Mouse (Mus musculus) left cerebral cortex, postnatal 4 days (tissue): ENCODE results near the gene Gm8126. TPM values are rescaled to one million over a fixed set of nuclear protein-coding genes. Genes with fewer than 3 reads are reported as not detected.
A peak's percentile ranks its signal among the peaks of the same experiment; 100 is the strongest.
"Not testable (repeated sequence)": the region's sequence is repeated elsewhere in the genome, so short reads cannot be mapped to it uniquely, and the experiment has no call there.

ENCODE experiments used
- DNase-seq: peaks from one replicate; pipeline ENCODE4 v3.0.0-alpha.2; 2022
- intact Hi-C: fragments of 180-260 bp; cut with DNase I; formaldehyde crosslinking; loops from one replicate; pipeline ENCODE4 v1.15.1; 2025
- total RNA-seq, 2 experiments: library from RNA; stranded (reverse); gene quantifications; 2 replicates each; pipeline ENCODE4 v1.2.3; 2021

The Gm8126 gene
- total RNA-seq, result under 1 TPM; 0.34 to 0.36 TPM

DNA sequence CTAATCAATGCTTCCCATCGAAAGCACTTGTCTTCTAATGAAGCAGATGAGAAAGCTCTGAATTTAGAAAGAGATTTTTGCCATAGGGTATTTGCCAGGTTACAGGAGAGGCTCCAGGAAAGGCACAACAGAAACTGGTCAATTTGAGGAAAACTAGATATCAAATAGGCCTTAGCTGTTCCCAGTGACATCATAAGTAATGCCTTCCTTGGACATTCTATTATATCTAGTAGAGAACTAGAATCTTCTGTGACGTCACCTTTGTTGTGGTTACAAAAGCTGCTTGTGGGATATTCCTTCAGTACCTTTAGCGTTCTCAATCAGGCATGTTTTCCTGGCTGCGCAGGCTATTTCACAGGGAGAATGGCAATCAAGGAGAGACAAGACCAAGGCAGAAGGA lies at the start of gene Gm8126:
Gene Gm8126 (plus strand): TSS at position 301 of the 400 bp plus-strand sequence.
- DNase-seq, intact Hi-C loops: not testable (repeated sequence)

DNA sequence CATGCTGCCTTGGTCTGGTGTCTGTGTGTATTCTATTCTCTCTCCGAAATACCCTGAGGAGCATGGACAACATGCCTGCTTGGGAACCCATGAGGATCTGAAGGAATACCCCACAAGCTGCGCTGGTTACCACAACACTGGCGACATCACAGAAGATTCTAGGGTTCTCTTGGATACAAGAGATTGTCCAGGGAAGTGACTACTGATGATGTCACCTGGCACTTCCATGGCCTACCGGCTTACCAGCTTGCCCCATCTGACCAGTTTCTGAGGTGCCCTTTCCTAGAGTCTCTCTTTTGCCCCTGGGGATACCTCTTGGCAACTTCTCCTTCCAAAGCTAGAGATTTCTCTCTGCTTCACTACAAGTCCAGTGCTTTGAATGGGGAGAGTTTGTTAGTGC lies 23.2 kb upstream of the Gm8126 start, which contains the start of gene Gm8122:
Gene Gm8122 (minus strand): TSS at position 101 of the 400 bp plus-strand sequence.
- DNase-seq, intact Hi-C loops: not testable (repeated sequence)

DNA sequence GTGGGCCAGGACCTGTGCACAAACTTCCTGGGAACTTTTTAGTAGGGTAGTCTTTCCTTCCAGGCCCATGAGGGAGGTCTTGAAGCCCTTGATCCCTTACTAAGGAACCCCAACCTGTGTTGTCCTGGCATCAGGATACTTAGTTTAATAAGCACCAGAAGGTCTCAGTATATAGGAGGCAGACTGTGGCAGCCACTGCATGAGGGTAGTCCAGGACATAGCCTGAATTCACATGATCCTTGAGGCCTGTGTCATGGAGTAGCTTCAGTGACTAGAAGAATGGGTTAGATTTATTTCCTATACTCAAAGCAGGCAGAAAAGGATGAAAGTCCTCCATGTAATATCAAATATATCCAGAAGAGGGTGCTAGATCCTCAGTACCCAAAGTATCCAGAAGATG lies 20.7 kb upstream of the Gm8126 start:
- intact Hi-C loops, DNase-seq: not testable (repeated sequence)

DNA sequence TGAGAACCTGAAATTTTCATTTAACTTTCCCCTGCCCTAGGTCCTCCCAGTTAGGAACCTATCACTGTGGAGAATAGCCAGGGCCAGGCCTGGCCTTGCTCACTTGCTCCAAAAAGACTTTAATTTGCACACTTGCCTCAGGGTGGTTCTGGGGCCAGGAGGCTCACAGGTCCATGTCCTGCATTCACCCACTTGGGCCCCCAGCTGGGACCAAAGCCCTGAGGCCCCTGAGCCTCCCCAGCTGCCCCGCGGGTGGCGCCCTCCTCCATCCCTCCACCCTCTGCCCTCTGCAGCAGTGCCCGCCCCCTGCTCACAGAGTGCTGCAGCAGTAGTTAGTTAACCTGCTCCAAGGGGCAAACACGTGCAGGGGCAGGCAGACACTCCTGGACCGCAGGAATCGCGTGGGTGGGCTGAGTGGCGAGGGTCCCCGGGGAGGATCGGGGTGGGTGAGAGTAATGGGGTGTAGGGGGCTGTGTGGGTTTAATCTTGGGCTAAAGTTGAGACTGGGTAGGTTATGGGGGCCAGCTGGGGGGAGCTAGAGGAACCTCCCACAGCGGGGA lies 8.8 kb upstream of the Gm8126 start:
- DNase-seq, result peak; percentile 15

GRCm38 (mm10) chr14:43250549-43251253 lies 7.7 kb upstream of the Gm8126 start:
- intact Hi-C loops, DNase-seq: not testable (repeated sequence)

More for the DNA sequence above, 8.8 kb upstream of the Gm8126 start:
- intact Hi-C loops, result not testable (repeated sequence)

DNA sequence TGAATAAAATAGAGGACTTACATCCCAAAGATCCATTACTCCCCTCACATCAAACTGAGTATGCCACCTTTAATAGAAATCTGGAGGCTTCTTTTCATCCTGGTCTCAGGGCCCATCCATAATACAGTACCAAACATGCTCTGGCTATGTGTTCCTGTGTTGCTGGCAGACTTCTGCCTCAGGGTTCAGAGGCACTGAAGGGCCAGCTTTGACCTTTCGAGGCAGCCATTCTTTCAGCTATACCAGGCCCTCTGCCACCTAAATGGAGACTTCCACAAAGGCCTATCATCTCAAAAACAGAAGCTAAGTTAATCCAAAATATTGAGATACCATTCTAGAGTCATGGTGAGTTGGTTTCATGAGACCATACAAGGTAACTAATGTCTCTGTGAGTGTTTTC lies 1.9 kb upstream of the Gm8126 start:
- intact Hi-C loops, DNase-seq: not testable (repeated sequence)

DNA sequence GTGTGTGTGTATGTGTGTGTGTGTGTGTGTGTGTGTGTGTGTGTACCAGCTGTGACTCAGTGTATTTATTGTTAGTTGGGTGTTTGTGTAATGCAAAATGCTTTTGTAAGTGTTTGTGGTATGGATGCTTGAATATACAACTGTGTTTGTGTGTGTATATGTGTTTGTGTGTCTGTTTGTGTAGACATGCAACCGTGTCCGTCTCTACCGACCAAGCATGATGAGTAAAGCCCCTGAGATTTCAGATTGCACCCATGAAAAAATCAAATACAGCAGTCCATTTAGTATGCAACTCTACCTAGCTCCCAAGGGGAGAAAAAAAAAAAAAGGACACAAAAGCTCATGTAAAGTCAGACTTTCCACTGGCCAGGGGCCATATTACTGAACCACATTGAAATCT lies 5.0 kb downstream of the Gm8126 start:
- DNase-seq, intact Hi-C loops: not testable (repeated sequence)

- not testable (repeated sequence) for DNase-seq
These were observed 10.2 kb downstream of the Gm8126 start for GRCm38 (mm10) chr14:43268521-43269084.

DNA sequence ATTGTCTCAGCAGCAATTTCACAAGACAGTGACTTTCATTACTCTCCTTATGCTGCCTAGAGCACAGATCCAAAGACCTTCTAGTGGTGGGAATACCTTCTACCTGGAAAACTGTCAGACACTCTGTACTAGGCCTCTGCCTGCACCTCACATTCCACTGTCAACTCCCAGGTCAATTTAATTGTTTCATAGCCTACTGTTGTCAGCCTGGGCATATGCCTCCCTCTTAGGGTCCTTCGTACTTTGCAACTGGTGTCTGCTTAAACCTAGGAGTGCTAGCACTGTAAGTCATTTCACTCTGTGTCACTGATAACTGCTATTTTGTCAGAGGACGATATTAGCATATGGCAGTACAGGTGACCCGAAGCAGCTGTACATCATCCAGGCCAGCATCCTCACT lies 10.8 kb downstream of the Gm8126 start:
- DNase-seq, intact Hi-C loops: not testable (repeated sequence)

More at GRCm38 (mm10) chr14:43268521-43269084, 10.2 kb downstream of the Gm8126 start:
- intact Hi-C loops, result not testable (repeated sequence)

- intact Hi-C loops, DNase-seq: not testable (repeated sequence)
These were observed 14.7 kb downstream of the Gm8126 start for GRCm38 (mm10) chr14:43273161-43273560.

- intact Hi-C loops, DNase-seq: not testable (repeated sequence)
These were observed 16.6 kb downstream of the Gm8126 start, which contains the start of gene Gm9732 for GRCm38 (mm10) chr14:43274986-43275511. Gm9732 (plus strand) TSS chr14:43275036.

GRCm38 (mm10) chr14:43275752-43276151 lies 17.3 kb downstream of the Gm8126 start:
- intact Hi-C loops, DNase-seq: not testable (repeated sequence)

DNA sequence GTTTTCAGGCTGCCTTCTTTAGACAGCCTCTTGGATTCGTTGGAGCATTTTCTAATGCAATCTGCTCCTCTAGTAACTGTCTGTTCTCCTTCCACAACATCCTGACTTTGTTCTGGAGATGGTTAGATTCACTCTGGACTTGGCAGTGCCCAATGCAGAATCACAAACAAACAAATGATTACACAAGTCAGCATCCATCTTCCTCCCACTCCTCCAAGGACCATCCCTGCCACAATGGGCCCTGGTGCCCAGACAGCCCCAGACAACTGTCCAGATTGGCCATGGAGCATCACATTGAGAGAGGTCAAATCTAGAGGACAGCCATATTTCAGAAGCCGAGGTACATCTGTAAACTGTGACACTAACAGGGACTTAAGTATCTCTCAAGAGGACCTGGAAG lies 19.0 kb downstream of the Gm8126 start:
- intact Hi-C loops, DNase-seq: not testable (repeated sequence)

DNA sequence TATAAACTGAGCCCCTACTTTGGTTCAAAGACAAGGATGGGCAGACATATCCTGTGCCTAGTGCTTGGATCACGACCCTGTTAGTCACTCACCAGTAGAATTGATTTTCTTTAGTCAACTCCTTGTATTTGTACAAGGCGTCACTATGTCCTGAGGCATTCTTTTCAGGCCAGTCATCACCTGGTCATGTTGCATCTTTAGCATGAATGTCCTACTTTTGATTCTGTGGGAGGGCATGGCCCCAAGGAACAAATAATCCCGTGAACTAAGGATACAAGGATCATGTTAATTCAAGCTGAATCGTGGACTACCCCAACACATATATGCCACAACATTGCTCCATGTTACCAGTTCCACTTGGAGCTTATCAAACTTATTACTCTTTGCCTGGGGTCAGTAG lies 19.7 kb downstream of the Gm8126 start:
- intact Hi-C loops, DNase-seq: not testable (repeated sequence)

GRCm38 (mm10) chr14:43278681-43279080 lies 20.2 kb downstream of the Gm8126 start:
- DNase-seq, intact Hi-C loops: not testable (repeated sequence)

GRCm38 (mm10) chr14:43293503-43293902 lies 35.1 kb downstream of the Gm8126 start, which contains the start of gene Gm8127:
Gm8127 (minus strand) TSS chr14:43293832.
- intact Hi-C loops, DNase-seq: not testable (repeated sequence)

Other genes with a start within 250 kb of the Gm8126 start
- not detected for gene Gm10376, start 243.0 kb upstream of the Gm8126 start, total RNA-seq
- not detected for gene Gm8094, start 182.0 kb upstream of the Gm8126 start, total RNA-seq
- gene Gm8104, start 158.0 kb upstream of the Gm8126 start, total RNA-seq, result under 1 TPM; 0.30 to 0.34 TPM
- gene Gm7233, start 78.8 kb upstream of the Gm8126 start, total RNA-seq, result under 1 TPM in 1 of 2 experiments, not detected in 1; 0.40 TPM
- gene Gm8122, start 23.3 kb upstream of the Gm8126 start, total RNA-seq, result not detected
- not detected for gene Gm9732, start 16.4 kb downstream of the Gm8126 start, total RNA-seq
- not detected for gene Gm8127, start 35.2 kb downstream of the Gm8126 start, total RNA-seq
- gene 1700001F09Rik, start 89.2 kb downstream of the Gm8126 start, total RNA-seq, result 1 to 10 TPM in 1 of 2 experiments, not detected in 1; 1.3 TPM
- not detected for gene Gm8138, start 157.7 kb downstream of the Gm8126 start, total RNA-seq